Mouse (Mus musculus) stomach, postnatal 0 days (tissue): ENCODE results near the gene Cand2. TPM values are rescaled to one million over a fixed set of nuclear protein-coding genes. Genes with fewer than 3 reads are reported as not detected.

ENCODE experiments used
- ATAC-seq: fragments of 200-750 bp; cut with Nextera tagmentation; 2 replicates; pipeline ENCODE4 v1.8.0; 2017; ENCODE audit not compliant: low FRiP score, low TSS enrichment
- DNase-seq: peaks from one replicate; pipeline ENCODE4 v3.0.0-alpha.2; 2016; ENCODE audit warnings: low spot score
- H3K27ac ChIP-seq: fragments of 300-500 bp; sonication (generic); replicated peaks from 2 replicates; pipeline ENCODE4 v1.5.1; 2014; ENCODE audit warnings: mild to moderate bottlenecking, control low read depth
- H3K27me3 ChIP-seq: fragments of 300-500 bp; sonication (generic); 2 replicates; pipeline ENCODE4 v1.6.1; 2014; ENCODE audit warnings: low read length; ENCODE audit not compliant: control insufficient read depth, insufficient read depth
- H3K36me3 ChIP-seq: fragments of 300-500 bp; sonication (generic); 2 replicates; pipeline ENCODE4 v1.6.1; 2014; ENCODE audit warnings: low read length, mixed read lengths; ENCODE audit not compliant: control insufficient read depth, insufficient read depth
- H3K4me1 ChIP-seq: fragments of 300-500 bp; sonication (generic); replicated peaks from 2 replicates; pipeline ENCODE4 v1.6.1; 2014; ENCODE audit warnings: antibody characterized with exemption; ENCODE audit not compliant: control insufficient read depth, insufficient read depth
- H3K4me2 ChIP-seq: fragments of 300-500 bp; sonication (generic); replicated peaks from 2 replicates; pipeline ENCODE4 v1.6.1; 2014; ENCODE audit warnings: low read depth, mild to moderate bottlenecking, control low read depth, moderate library complexity
- H3K4me3 ChIP-seq: fragments of 300-500 bp; sonication (generic); 2 replicates; pipeline ENCODE4 v1.5.1; 2014; ENCODE audit warnings: low read depth, low read length, control low read depth
- H3K9ac ChIP-seq: fragments of 300-500 bp; sonication (generic); 2 replicates; pipeline ENCODE4 v1.6.1; 2014; ENCODE audit warnings: mild to moderate bottlenecking, low read length, control low read depth, mixed read lengths
- H3K9me3 ChIP-seq: fragments of 300-500 bp; sonication (generic); 2 replicates; pipeline ENCODE4 v1.6.1; 2016; ENCODE audit warnings: low read length; ENCODE audit not compliant: control insufficient read depth
- CTCF ChIP-seq: IDR thresholded peaks from 2 replicates; pipeline ENCODE4 v1.5.1; 2016; ENCODE audit warnings: antibody characterized with exemption, low read depth, mild to moderate bottlenecking, moderate library complexity
- EP300 ChIP-seq: optimal IDR thresholded peaks from 2 replicates; pipeline ENCODE3; 2016; ENCODE audit warnings: antibody characterized with exemption
- WGBS: fragments of 180-500 bp; shearing (Covaris S2); extraction: QIAGEN DNeasy Blood & Tissue Kit; methylation state at CpG from one replicate; pipeline ENCODE4 v1.1.7; 2014; 5-methylcytosine and 5-hydroxymethylcytosine counted together
- polyA plus RNA-seq: library from polyadenylated mRNA; unstranded; fragments of >200 nt; fragmentation: Nextera tagmentation; extraction: Ambion mirVana; gene quantifications from 2 replicates; pipeline ENCODE4 v1.2.1, GENCODE M21; 2015

Cand2 gene
- polyA plus RNA-seq, 1 experiment from 2014 or later, result 3.2 TPM

DNA sequence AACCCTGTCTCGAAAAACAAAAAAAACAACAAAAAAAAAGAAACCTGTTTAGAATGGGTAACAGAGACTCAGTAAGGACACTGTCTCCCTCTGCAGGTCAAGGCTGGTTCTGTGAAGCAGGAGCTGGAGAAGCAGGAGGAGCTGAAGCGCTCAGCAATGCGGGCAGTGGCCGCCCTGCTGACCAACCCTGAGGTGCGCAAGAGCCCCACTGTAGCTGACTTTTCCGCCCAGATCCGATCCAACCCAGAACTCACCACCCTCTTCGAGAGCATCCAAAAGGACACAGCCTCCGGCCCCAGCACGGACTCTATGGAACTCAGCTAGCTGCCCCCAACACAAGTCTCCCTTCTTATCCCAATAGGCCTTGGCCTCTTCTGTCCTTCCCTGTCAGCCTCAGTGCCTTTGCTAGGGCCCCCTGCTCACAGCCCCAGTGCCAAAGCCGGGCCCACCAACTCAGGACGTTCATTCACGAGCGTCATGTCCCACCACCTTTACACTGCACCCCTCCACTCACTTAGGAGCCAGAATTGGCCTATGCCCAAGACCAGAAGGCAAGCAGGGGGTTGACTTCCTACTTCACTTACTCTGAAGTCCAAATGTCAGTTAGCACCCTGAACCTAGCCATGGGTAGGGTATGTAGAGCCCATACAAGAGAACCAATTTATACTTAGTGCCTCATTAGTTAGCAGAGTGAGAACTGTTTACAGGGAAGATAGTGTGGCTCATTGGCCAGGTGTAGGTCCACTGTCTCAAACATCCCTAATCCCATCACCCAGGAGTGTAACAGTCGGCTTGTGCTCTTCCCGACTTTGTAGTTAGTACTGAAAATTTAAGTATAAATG, 29.4 kb downstream of the Cand2 start:
- DNase-seq, result peak; percentile 84
- Histone ChIP-seq H3K9ac (no peak overlapping the region), H3K27me3 (no peaks in the 10 kb centered on the region), H3K4me2 (no peak overlapping the region), H3K27ac (0 out of 2 replicates have a peak overlapping the region, but pooled peaks have one; percentile 4), H3K4me3 (no peak overlapping the region), H3K9me3 (no peaks in the 10 kb centered on the region), H3K4me1 (peaks cover 5% of the 10 kb centered on the region), H3K36me3 (peaks cover 30% of the 10 kb centered on the region)
- WGBS, result 41% methylated on average over 16 of the region's 16 CpGs
- peak; percentile 67 for ATAC-seq
- TF ChIP-seq CTCF, result peak; percentile 81
- no peak for TF ChIP-seq EP300

DNA sequence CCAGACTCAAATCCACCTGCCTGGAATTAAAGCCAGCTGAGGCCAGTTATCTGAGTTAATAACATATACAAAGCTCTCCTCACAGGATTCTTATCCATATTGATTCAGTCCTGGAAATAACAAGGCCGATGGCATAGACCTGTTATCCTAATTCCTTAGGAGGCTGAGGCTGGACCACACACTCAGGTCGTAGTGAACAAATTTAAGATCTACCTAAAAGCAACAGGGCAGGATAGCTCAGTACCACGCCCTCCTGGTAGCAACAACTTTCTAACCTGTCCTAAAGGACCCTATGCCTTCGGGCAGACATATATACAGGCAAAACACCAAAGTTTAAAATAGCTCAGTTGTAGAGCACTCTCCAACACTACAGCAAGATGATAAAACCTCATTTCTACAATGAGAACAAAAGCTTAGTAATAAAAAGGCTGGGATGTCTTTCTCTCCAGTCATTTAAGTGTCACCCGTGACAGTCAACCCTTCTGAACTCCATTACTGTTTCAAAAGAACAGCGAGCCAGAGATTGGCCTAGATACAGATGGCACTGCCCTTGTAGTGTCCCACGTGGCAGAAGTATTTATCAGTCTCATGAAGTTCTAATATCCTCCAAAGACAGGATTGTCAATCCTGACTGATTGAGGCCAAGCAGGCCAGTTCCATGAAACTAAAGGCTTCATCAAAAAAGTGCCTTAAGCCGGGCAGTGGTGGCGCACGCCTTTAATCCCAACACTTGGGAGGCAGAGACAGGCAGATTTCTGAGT, 30.3 kb downstream of the Cand2 start:
- Histone ChIP-seq H3K4me3 (no peak overlapping the region), H3K27me3 (no peaks in the 10 kb centered on the region), H3K27ac (no peak overlapping the region), H3K9ac (no peak overlapping the region), H3K4me1 (peaks cover 5% of the 10 kb centered on the region), H3K4me2 (no peak overlapping the region), H3K9me3 (no peaks in the 10 kb centered on the region), H3K36me3 (peaks cover 30% of the 10 kb centered on the region)
- ATAC-seq (no peak), DNase-seq (no peak)
- WGBS, result 60% methylated on average over 10 of the region's 10 CpGs
- TF ChIP-seq CTCF (no peak), EP300 (no peak)

DNA sequence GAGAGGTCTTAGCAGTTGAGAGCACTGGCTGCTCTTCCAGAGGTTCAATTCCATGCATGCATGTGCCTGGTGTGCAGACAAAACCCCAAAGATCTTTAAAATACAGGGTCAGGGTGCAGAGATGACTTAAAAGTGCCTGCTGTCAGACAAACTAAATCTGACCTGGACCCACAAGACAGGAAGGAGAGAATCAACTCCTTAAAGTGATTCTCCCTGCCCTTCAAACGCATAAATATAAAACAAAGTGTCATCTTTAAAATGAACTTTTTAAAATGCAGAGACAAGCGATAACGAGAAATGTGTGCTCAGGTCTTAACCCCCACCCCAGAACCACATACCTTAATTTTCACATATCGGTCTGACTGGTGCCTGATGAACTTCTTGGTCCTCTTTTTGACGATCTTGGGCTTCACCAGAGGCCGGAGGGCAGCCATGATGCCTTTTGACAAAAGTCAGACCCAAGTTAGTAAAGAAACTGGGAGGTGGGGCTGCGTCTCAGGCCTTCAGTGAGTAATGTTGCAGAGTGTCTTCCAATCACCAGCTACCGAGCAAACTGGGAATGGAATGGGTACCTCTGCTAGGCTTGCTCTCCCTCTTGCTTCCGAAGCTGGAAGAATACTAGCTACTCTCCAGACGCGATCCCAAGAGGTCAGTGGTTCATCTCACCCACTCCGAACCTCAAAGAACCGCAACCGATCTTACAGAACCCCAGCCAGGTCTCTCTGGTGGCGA, 33.3 kb downstream of the Cand2 start:
- peak; percentile 31 for DNase-seq
- peak overlapping the region; percentile 99 for H3K27ac ChIP-seq

GRCm38 (mm10) chr6:115808196-115808487, 33.8 kb downstream of the Cand2 start:
- Histone ChIP-seq H3K9me3 (no peaks in the 10 kb centered on the region), H3K9ac (peak overlapping the region; percentile 99), H3K4me2 (peak overlapping the region; percentile 73), H3K4me1 (peaks cover 5% of the 10 kb centered on the region), H3K4me3 (peak overlapping the region; percentile 96), H3K36me3 (peaks cover 18% of the 10 kb centered on the region), H3K27me3 (no peaks in the 10 kb centered on the region), H3K27ac (peak overlapping the region; percentile 99)
- no peak for TF ChIP-seq CTCF
- no peak for TF ChIP-seq EP300
- DNase-seq, result no peak
- no peak for ATAC-seq
- whole genome bisulfite sequencing, result under 1% methylated on average over 22 of the region's 22 CpGs

More for the DNA sequence above, 33.3 kb downstream of the Cand2 start:
- under 1% methylated on average over 15 of the region's 15 CpGs for WGBS
- no peaks in the 10 kb centered on the region for H3K9me3 ChIP-seq
- H3K4me3 ChIP-seq, result peak overlapping the region; percentile 96
- TF ChIP-seq CTCF (0 out of 2 replicates have a peak, but pooled peaks have one; percentile 7), EP300 (no peak)
- no peaks in the 10 kb centered on the region for H3K27me3 ChIP-seq
- peaks cover 5% of the 10 kb centered on the region for H3K4me1 ChIP-seq
- H3K9ac ChIP-seq, result peak overlapping the region; percentile 99
- no peak for ATAC-seq
- H3K4me2 ChIP-seq, result peak overlapping the region; percentile 73
- peaks cover 18% of the 10 kb centered on the region for H3K36me3 ChIP-seq

GRCm38 (mm10) chr6:115808488-115809231, 34.3 kb downstream of the Cand2 start, which contains the start of gene Rpl32:
Rpl32 (minus strand) TSS chr6:115808747.
- TF ChIP-seq CTCF (peak; percentile 73), EP300 (peak; percentile 99)
- DNase-seq, result peak; percentile 86
- peaks cover 5% of the 10 kb centered on the region for H3K4me1 ChIP-seq
- H3K9me3 ChIP-seq, result no peaks in the 10 kb centered on the region
- peak; percentile 81 for ATAC-seq
- H3K27ac ChIP-seq, result peak within 1 kb of the TSS; percentile 99
- no peaks in the 10 kb centered on the region for H3K27me3 ChIP-seq
- H3K36me3 ChIP-seq, result peaks cover 18% of the 10 kb centered on the region
- H3K4me3 ChIP-seq, result peak within 1 kb of the TSS; percentile 96
- H3K4me2 ChIP-seq, result peak within 1 kb of the TSS; percentile 73
- H3K9ac ChIP-seq, result peak within 1 kb of the TSS; percentile 99
- under 1% methylated on average over 47 of the region's 47 CpGs for WGBS
